Mouse (Mus musculus) heart, embryonic 16.5 days (tissue): ENCODE measurements around the gene Plxdc1. TPM values are rescaled to one million over a fixed set of nuclear protein-coding genes. Genes with fewer than 3 reads are reported as not detected.

Experiments used
- ATAC-seq: fragments of 200-750 bp; cut with Nextera tagmentation; replicated peaks from 2 replicates; pipeline ENCODE4 v1.8.0; 2017; ENCODE audit warnings: moderate number of reproducible peaks; ENCODE audit not compliant: insufficient read depth, low FRiP score; ENCODE audit errors: extremely low read depth
- H3K27ac ChIP-seq: fragments of 300-500 bp; sonication (generic); 2 replicates; pipeline ENCODE4 v1.5.1; 2014; ENCODE audit warnings: mild to moderate bottlenecking, low read length, control low read depth, moderate library complexity
- H3K27me3 ChIP-seq: fragments of 300-500 bp; sonication (generic); 2 replicates; pipeline ENCODE4 v1.6.1; 2014; ENCODE audit warnings: low read length, mixed read lengths; ENCODE audit not compliant: control insufficient read depth, insufficient read depth
- H3K36me3 ChIP-seq: fragments of 300-500 bp; sonication (generic); 2 replicates; pipeline ENCODE4 v1.6.1; 2014; ENCODE audit not compliant: control insufficient read depth, insufficient read depth
- H3K4me1 ChIP-seq: fragments of 300-500 bp; sonication (generic); 2 replicates; pipeline ENCODE4 v1.6.1; 2014; ENCODE audit warnings: low read length, mixed read lengths; ENCODE audit not compliant: control insufficient read depth, insufficient read depth
- H3K4me2 ChIP-seq: fragments of 300-500 bp; sonication (generic); 2 replicates; pipeline ENCODE4 v1.6.1; 2014; ENCODE audit warnings: low read depth, mild to moderate bottlenecking, control low read depth, low read length
- H3K4me3 ChIP-seq: fragments of 300-500 bp; sonication (generic); 2 replicates; pipeline ENCODE4 v1.5.1; 2014; ENCODE audit warnings: mild to moderate bottlenecking, control low read depth, low read length
- H3K9ac ChIP-seq: fragments of 300-500 bp; sonication (generic); 2 replicates; pipeline ENCODE4 v1.6.1; 2014; ENCODE audit warnings: low read length, control low read depth
- H3K9me3 ChIP-seq: fragments of 300-500 bp; sonication (generic); replicated peaks from 2 replicates; pipeline ENCODE4 v1.6.1; 2016; ENCODE audit warnings: low read length; ENCODE audit not compliant: control insufficient read depth
- WGBS: fragments of 180-500 bp; shearing (Covaris S2); extraction: QIAGEN DNeasy Blood & Tissue Kit; methylation state at CpG from one replicate; pipeline ENCODE4 v1.1.7; 2014; 5-methylcytosine and 5-hydroxymethylcytosine counted together
- polyA plus RNA-seq: library from polyadenylated mRNA; unstranded; fragments of >200 nt; fragmentation: Nextera tagmentation; extraction: Ambion mirVana; gene quantifications from 2 replicates; pipeline ENCODE4 v1.2.1, GENCODE M21; 2015

Plxdc1 gene
- polyA plus RNA-seq, 1 experiment from 2014 or later = 2.6 TPM

- Histone ChIP-seq H3K9ac (no peak overlapping the region), H3K4me2 (no peak overlapping the region), H3K27me3 (peaks cover 20% of the 10 kb centered on the region), H3K9me3 (no peaks in the 10 kb centered on the region), H3K4me1 (peaks cover 16% of the 10 kb centered on the region), H3K4me3 (no peak overlapping the region), H3K36me3 (0 out of 2 replicates have a peak, but pooled peaks cover 3% of the 10 kb centered on the region), H3K27ac (no peak overlapping the region)
- WGBS = 61% methylated on average over 13 of the region's 13 CpGs
- no peak for ATAC-seq
These were observed 18.8 kb upstream of the Plxdc1 start for GRCm38 (mm10) chr11:98005076-98005475.

DNA sequence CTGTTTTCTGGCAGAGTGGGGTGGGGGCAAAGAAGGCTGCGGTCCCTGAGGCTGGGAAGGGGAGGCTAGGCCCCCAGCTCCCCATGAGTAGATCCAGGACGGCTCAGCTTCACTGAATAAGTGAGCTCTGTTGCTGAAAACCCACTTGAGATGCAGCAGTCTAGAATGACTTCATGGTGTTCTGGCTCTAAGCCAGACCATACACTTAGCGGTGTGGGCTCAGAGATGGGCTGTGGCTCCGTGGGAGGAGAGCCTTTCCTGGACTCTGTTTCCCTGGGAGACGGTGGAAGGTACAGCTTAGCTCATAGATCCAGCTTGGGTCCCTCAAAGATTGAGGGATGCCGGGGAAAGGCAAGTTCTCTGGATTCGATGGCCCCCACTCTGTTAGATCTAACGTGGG lies 17.9 kb upstream of the Plxdc1 start:
- H3K9me3 ChIP-seq = no peaks in the 10 kb centered on the region
- H3K4me3 ChIP-seq = no peak overlapping the region
- no peak overlapping the region for H3K4me2 ChIP-seq
- no peak overlapping the region for H3K27ac ChIP-seq
- peaks cover 16% of the 10 kb centered on the region for H3K4me1 ChIP-seq
- no peak for ATAC-seq
- peaks cover 26% of the 10 kb centered on the region for H3K27me3 ChIP-seq
- 0 out of 2 replicates have a peak, but pooled peaks cover 3% of the 10 kb centered on the region for H3K36me3 ChIP-seq
- WGBS = 49% methylated on average over 8 of the region's 8 CpGs
- H3K9ac ChIP-seq = no peak overlapping the region

- H3K9ac ChIP-seq = no peak overlapping the region; the same call in 1 of the 2 replicates
- peaks cover 16% of the 10 kb centered on the region for H3K4me1 ChIP-seq
- no peak for ATAC-seq
- H3K4me3 ChIP-seq = peak overlapping the region; percentile 36
- peaks cover 26% of the 10 kb centered on the region for H3K27me3 ChIP-seq
- WGBS = 38% methylated on average over 17 of the region's 17 CpGs
- H3K27ac ChIP-seq = no peak overlapping the region
- peak overlapping the region; percentile 61 for H3K4me2 ChIP-seq
- H3K9me3 ChIP-seq = no peaks in the 10 kb centered on the region
- 0 out of 2 replicates have a peak, but pooled peaks cover 3% of the 10 kb centered on the region for H3K36me3 ChIP-seq
These were observed 17.0 kb upstream of the Plxdc1 start for GRCm38 (mm10) chr11:98003171-98003671.

GRCm38 (mm10) chr11:98002627-98003026 lies 16.4 kb upstream of the Plxdc1 start:
- Histone ChIP-seq H3K9me3 (no peaks in the 10 kb centered on the region), H3K4me3 (peak overlapping the region; percentile 36), H3K27me3 (peaks cover 26% of the 10 kb centered on the region), H3K4me1 (peaks cover 16% of the 10 kb centered on the region), H3K4me2 (peak overlapping the region; percentile 61), H3K9ac (peak overlapping the region; percentile 60), H3K36me3 (0 out of 2 replicates have a peak, but pooled peaks cover 3% of the 10 kb centered on the region), H3K27ac (no peak overlapping the region; the same call in 1 of the 2 replicates)
- 12% methylated on average over 12 of the region's 12 CpGs for WGBS
- ATAC-seq = no peak

GRCm38 (mm10) chr11:98001986-98002385 lies 15.7 kb upstream of the Plxdc1 start:
- WGBS = 61% methylated on average over 6 of the region's 6 CpGs
- ATAC-seq = no peak
- H3K9me3 ChIP-seq = no peaks in the 10 kb centered on the region
- H3K4me2 ChIP-seq = peak overlapping the region; percentile 61; the same call in 1 of the 2 replicates
- H3K27me3 ChIP-seq = peaks cover 26% of the 10 kb centered on the region
- 0 out of 2 replicates have a peak overlapping the region, but pooled peaks have one; percentile 15 for H3K9ac ChIP-seq
- peak overlapping the region; percentile 48; the same call in 1 of the 2 replicates for H3K27ac ChIP-seq
- peaks cover 16% of the 10 kb centered on the region for H3K4me1 ChIP-seq
- H3K4me3 ChIP-seq = no peak overlapping the region
- 0 out of 2 replicates have a peak, but pooled peaks cover 3% of the 10 kb centered on the region for H3K36me3 ChIP-seq

DNA sequence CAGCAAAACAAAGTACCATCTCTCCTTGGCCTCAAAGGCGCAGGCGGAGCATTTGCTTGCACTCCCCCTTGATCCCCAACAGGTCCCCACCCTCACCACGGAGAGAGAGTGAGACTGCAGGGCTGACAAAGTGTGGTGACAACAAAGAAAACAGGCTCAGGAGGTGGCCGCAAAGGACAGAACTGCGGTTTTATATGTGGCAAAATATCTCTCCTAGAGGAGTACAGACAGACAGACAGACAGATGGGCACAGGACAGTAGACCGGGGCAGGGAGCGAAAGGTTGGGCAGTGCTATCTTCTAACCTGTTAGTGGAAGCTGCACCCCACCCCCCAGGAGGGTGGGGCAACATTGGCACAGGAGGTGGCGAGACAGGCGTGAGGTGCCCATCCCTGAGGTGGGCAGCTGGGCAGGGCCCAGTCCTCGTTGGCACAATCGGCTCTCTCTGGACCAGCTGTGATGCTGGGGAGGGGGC lies 15.1 kb upstream of the Plxdc1 start:
- Histone ChIP-seq H3K4me1 (peaks cover 16% of the 10 kb centered on the region), H3K27me3 (peaks cover 26% of the 10 kb centered on the region), H3K4me3 (no peak overlapping the region), H3K4me2 (no peak overlapping the region; the same call in 1 of the 2 replicates), H3K9ac (no peak overlapping the region), H3K36me3 (0 out of 2 replicates have a peak, but pooled peaks cover 3% of the 10 kb centered on the region), H3K27ac (peak overlapping the region; percentile 48; the same call in 1 of the 2 replicates), H3K9me3 (no peaks in the 10 kb centered on the region)
- 40% methylated on average over 11 of the region's 11 CpGs for WGBS
- no peak for ATAC-seq

GRCm38 (mm10) chr11:98000378-98001140 lies 14.3 kb upstream of the Plxdc1 start:
- peaks cover 26% of the 10 kb centered on the region for H3K27me3 ChIP-seq
- no peak overlapping the region for H3K4me3 ChIP-seq
- no peak overlapping the region for H3K9ac ChIP-seq
- 0 out of 2 replicates have a peak, but pooled peaks cover 3% of the 10 kb centered on the region for H3K36me3 ChIP-seq
- peaks cover 16% of the 10 kb centered on the region for H3K4me1 ChIP-seq
- no peak overlapping the region for H3K4me2 ChIP-seq
- no peaks in the 10 kb centered on the region for H3K9me3 ChIP-seq
- H3K27ac ChIP-seq = peak overlapping the region; percentile 71
- 21% methylated on average over 7 of the region's 7 CpGs for WGBS
- no peak for ATAC-seq

- H3K4me2 ChIP-seq = no peak overlapping the region
- H3K27me3 ChIP-seq = peaks cover 26% of the 10 kb centered on the region
- H3K9me3 ChIP-seq = no peaks in the 10 kb centered on the region
- 0 out of 2 replicates have a peak, but pooled peaks cover under 1% of the 10 kb centered on the region for H3K36me3 ChIP-seq
- peaks cover 19% of the 10 kb centered on the region for H3K4me1 ChIP-seq
- no peak for ATAC-seq
- H3K4me3 ChIP-seq = no peak overlapping the region
- H3K9ac ChIP-seq = no peak overlapping the region
- 58% methylated on average over 5 of the region's 5 CpGs for WGBS
- peak overlapping the region; percentile 71 for H3K27ac ChIP-seq
These were observed 13.5 kb upstream of the Plxdc1 start for GRCm38 (mm10) chr11:97999748-98000147.
